Mouse (Mus musculus) thymus, adult 2 months (tissue): ENCODE measurements at regions not wholly inside any gene's neighbourhood (a gene's known extent, or its start where the extent isn't known, plus 50 kb on each side); places are given as distances from the start of the nearest gene placed in this dataset.

ENCODE experiments used
- CTCF ChIP-seq: fragments of 200-500 bp; IDR thresholded peaks from 2 replicates; pipeline ENCODE4 v1.5.1; 2012; ENCODE audit warnings: mild to moderate bottlenecking, control low read depth, low read length, moderate library complexity, borderline replicate concordance; ENCODE audit not compliant: control insufficient read depth, poor library complexity, insufficient read depth; ENCODE audit errors: extremely low read depth
- POLR2A ChIP-seq: fragments of 200-500 bp; IDR thresholded peaks from 2 replicates; pipeline ENCODE4 v1.6.1; 2012; ENCODE audit warnings: mild to moderate bottlenecking, low read length, control low read depth, moderate library complexity; ENCODE audit not compliant: control insufficient read depth, poor library complexity, insufficient read depth; ENCODE audit errors: extremely low read depth

DNA sequence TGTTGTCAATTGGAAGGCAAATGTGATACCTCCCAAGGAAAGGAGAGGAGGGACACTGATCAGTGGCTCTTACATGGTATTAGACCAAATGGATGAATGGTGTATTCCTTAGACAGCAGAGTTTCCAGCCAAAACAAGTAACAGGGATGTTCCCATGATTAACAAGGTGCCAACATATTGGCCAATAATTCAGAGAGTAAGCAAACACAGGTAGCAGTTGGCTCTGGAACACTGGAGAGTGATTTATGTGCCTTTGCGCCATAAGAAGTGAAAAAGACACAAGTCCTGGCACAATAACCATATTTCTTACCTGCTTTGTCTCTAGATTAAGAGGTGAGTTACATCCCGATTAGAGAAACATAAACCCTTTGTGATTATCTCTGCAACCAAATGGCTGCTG is 1051.2 kb upstream of the Lrrc6 start:
- TF ChIP-seq CTCF: no peak
- no peak for TF ChIP-seq POLR2A
